Mouse (Mus musculus): ENCODE measurements around the gene Wipi2. TPM values are rescaled to one million over a fixed set of nuclear protein-coding genes. Genes with fewer than 3 reads are reported as not detected.

Gene Wipi2
- polyA plus RNA-seq, 1 experiment from 2014 or later = 41.8 TPM

- no peak overlapping the region for H3K27ac ChIP-seq
- ATAC-seq (replicated peaks; ENCODE audit: low FRiP score, low read depth) (no peak), DNase-seq (ENCODE audit: low spot score) (no peak)
- H3K4me3 ChIP-seq (replicated peaks; ENCODE audit: low read depth, low read length) = no peak overlapping the region
- no peaks in the 10 kb centered on the region for H3K4me1 ChIP-seq (replicated peaks; ENCODE audit: insufficient read depth, low read length)
- no peaks in the 10 kb centered on the region for H3K27me3 ChIP-seq (ENCODE audit: insufficient read depth, low read length)
- H3K9ac ChIP-seq (ENCODE audit: low read depth, low read length) = no peak overlapping the region
- no peak for TF ChIP-seq CTCF (IDR thresholded peaks at IDR 0.05; ENCODE audit: low read depth)
- no peak overlapping the region for H3K4me2 ChIP-seq (ENCODE audit: low read length)
- no peaks in the 10 kb centered on the region for H3K9me3 ChIP-seq (replicated peaks; ENCODE audit: low read length)
- no peaks in the 10 kb centered on the region for H3K36me3 ChIP-seq (ENCODE audit: insufficient read depth, low read length)
- WGBS = 66% methylated on average over 12 of the region's 12 CpGs
Measured at GRCm38 (mm10) chr5:142692971-142693737, 65.7 kb downstream of the Wipi2 start.

GRCm38 (mm10) chr5:142693738-142694430, 66.4 kb downstream of the Wipi2 start:
- Histone ChIP-seq H3K9me3 (replicated peaks; ENCODE audit: low read length) (no peaks in the 10 kb centered on the region), H3K27ac (no peak overlapping the region), H3K4me2 (ENCODE audit: low read length) (no peak overlapping the region), H3K36me3 (ENCODE audit: insufficient read depth, low read length) (no peaks in the 10 kb centered on the region), H3K9ac (ENCODE audit: low read depth, low read length) (no peak overlapping the region), H3K27me3 (ENCODE audit: insufficient read depth, low read length) (no peaks in the 10 kb centered on the region), H3K4me1 (replicated peaks; ENCODE audit: insufficient read depth, low read length) (no peaks in the 10 kb centered on the region), H3K4me3 (replicated peaks; ENCODE audit: low read depth, low read length) (no peak overlapping the region)
- no peak for DNase-seq (ENCODE audit: low spot score)
- TF ChIP-seq CTCF (IDR thresholded peaks at IDR 0.05; ENCODE audit: low read depth) = no peak
- ATAC-seq (replicated peaks; ENCODE audit: low FRiP score, low read depth) = no peak
- 49% methylated on average over 8 of the region's 8 CpGs for WGBS

- Histone ChIP-seq H3K4me2 (ENCODE audit: low read length) (no peak overlapping the region), H3K4me3 (replicated peaks; ENCODE audit: low read depth, low read length) (no peak overlapping the region), H3K4me1 (replicated peaks; ENCODE audit: insufficient read depth, low read length) (no peaks in the 10 kb centered on the region), H3K9ac (ENCODE audit: low read depth, low read length) (no peak overlapping the region), H3K27ac (no peak overlapping the region), H3K27me3 (ENCODE audit: insufficient read depth, low read length) (no peaks in the 10 kb centered on the region), H3K36me3 (ENCODE audit: insufficient read depth, low read length) (no peaks in the 10 kb centered on the region), H3K9me3 (replicated peaks; ENCODE audit: low read length) (no peaks in the 10 kb centered on the region)
- 10% methylated on average over 12 of the region's 12 CpGs for WGBS
- ATAC-seq (replicated peaks; ENCODE audit: low FRiP score, low read depth) (no peak), DNase-seq (ENCODE audit: low spot score) (peak; percentile 67)
- TF ChIP-seq CTCF (IDR thresholded peaks at IDR 0.05; ENCODE audit: low read depth) = no peak
Measured at GRCm38 (mm10) chr5:142694627-142695340, 67.3 kb downstream of the Wipi2 start.

GRCm38 (mm10) chr5:142696258-142696657, 68.8 kb downstream of the Wipi2 start:
- H3K4me1 ChIP-seq (replicated peaks; ENCODE audit: insufficient read depth, low read length) = no peaks in the 10 kb centered on the region
- TF ChIP-seq CTCF (IDR thresholded peaks at IDR 0.05; ENCODE audit: low read depth) = no peak
- ATAC-seq (replicated peaks; ENCODE audit: low FRiP score, low read depth) (no peak), DNase-seq (ENCODE audit: low spot score) (no peak)
- H3K4me2 ChIP-seq (ENCODE audit: low read length) = no peak overlapping the region
- 30% methylated on average over 6 of the region's 6 CpGs for WGBS
- no peaks in the 10 kb centered on the region for H3K9me3 ChIP-seq (replicated peaks; ENCODE audit: low read length)
- 0 out of 2 replicates have a peak, but pooled peaks cover 3% of the 10 kb centered on the region for H3K27me3 ChIP-seq (ENCODE audit: insufficient read depth, low read length)
- H3K27ac ChIP-seq = no peak overlapping the region
- H3K9ac ChIP-seq (ENCODE audit: low read depth, low read length) = no peak overlapping the region
- no peaks in the 10 kb centered on the region for H3K36me3 ChIP-seq (ENCODE audit: insufficient read depth, low read length)
- H3K4me3 ChIP-seq (replicated peaks; ENCODE audit: low read depth, low read length) = no peak overlapping the region

- WGBS = 81% methylated on average over 6 of the region's 6 CpGs
- no peak for TF ChIP-seq CTCF (IDR thresholded peaks at IDR 0.05; ENCODE audit: low read depth)
- Histone ChIP-seq H3K4me3 (replicated peaks; ENCODE audit: low read depth, low read length) (no peak overlapping the region), H3K4me2 (ENCODE audit: low read length) (no peak overlapping the region), H3K9me3 (replicated peaks; ENCODE audit: low read length) (no peaks in the 10 kb centered on the region), H3K36me3 (ENCODE audit: insufficient read depth, low read length) (no peaks in the 10 kb centered on the region), H3K9ac (ENCODE audit: low read depth, low read length) (no peak overlapping the region), H3K4me1 (replicated peaks; ENCODE audit: insufficient read depth, low read length) (no peaks in the 10 kb centered on the region), H3K27me3 (ENCODE audit: insufficient read depth, low read length) (0 out of 2 replicates have a peak, but pooled peaks cover 3% of the 10 kb centered on the region), H3K27ac (no peak overlapping the region)
- DNase-seq (ENCODE audit: low spot score) = no peak
- ATAC-seq (replicated peaks; ENCODE audit: low FRiP score, low read depth) = no peak
Measured at GRCm38 (mm10) chr5:142696865-142697264, 69.4 kb downstream of the Wipi2 start.

- TF ChIP-seq CTCF (IDR thresholded peaks at IDR 0.05; ENCODE audit: low read depth) = no peak
- 0 out of 2 replicates have a peak, but pooled peaks cover 4% of the 10 kb centered on the region for H3K27me3 ChIP-seq (ENCODE audit: insufficient read depth, low read length)
- H3K4me2 ChIP-seq (ENCODE audit: low read length) = no peak overlapping the region
- H3K27ac ChIP-seq = no peak overlapping the region
- H3K4me1 ChIP-seq (replicated peaks; ENCODE audit: insufficient read depth, low read length) = peaks cover 6% of the 10 kb centered on the region
- no peaks in the 10 kb centered on the region for H3K36me3 ChIP-seq (ENCODE audit: insufficient read depth, low read length)
- DNase-seq (ENCODE audit: low spot score) (no peak), ATAC-seq (replicated peaks; ENCODE audit: low FRiP score, low read depth) (no peak)
- no peak overlapping the region for H3K4me3 ChIP-seq (replicated peaks; ENCODE audit: low read depth, low read length)
- no peaks in the 10 kb centered on the region for H3K9me3 ChIP-seq (replicated peaks; ENCODE audit: low read length)
- 59% methylated on average over 2 of the region's 2 CpGs for WGBS
- no peak overlapping the region for H3K9ac ChIP-seq (ENCODE audit: low read depth, low read length)
Measured at GRCm38 (mm10) chr5:142697742-142698141, 70.2 kb downstream of the Wipi2 start.

Data from kidney, postnatal 0 days (tissue).